Mouse (Mus musculus) heart, postnatal 0 days (tissue): ENCODE data around the gene Fcgr3.

ENCODE experiments used
- CTCF ChIP-seq: IDR thresholded peaks from 2 replicates; pipeline ENCODE4 v1.5.1; 2016; ENCODE audit warnings: antibody characterized with exemption, control low read depth, low read depth
- EP300 ChIP-seq: IDR thresholded peaks from 2 replicates; pipeline ENCODE4 v1.6.1; 2016; ENCODE audit warnings: antibody characterized with exemption, low read depth

DNA sequence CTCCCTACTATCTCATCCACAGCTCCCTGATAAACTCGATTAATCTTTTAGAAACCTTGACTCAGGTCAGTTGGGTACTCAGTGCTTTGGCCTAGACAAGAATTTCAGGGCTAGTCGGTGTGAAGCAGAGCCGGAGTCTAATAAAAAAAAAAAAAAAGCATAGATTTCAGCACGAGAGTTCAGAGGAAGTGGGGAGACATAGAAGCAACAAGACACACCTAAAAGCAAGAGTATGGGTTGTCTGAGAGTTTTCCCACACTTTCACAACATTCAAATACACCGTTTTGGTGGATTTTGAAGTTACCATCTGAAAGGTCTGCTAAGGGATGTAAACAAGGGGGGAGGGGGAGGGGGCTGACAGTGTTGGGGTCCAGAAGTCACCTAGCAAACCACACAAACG, 59.7 kb downstream of the Fcgr3 start:
- TF ChIP-seq CTCF (no peak), EP300 (no peak)
